Mouse (Mus musculus) urinary bladder, postnatal 36 days (tissue): ENCODE data around the gene Dirc2.
A peak's percentile ranks its signal among the peaks of the same experiment; 100 is the strongest.

Experiments used
- DNase-seq, 2 experiments: peaks; one replicate each; pipeline ENCODE4 v3.0.0; 2022; ENCODE audit warnings: low spot score in 2 of 2, mixed read lengths in 1 of 2

Dirc2 gene

DNA sequence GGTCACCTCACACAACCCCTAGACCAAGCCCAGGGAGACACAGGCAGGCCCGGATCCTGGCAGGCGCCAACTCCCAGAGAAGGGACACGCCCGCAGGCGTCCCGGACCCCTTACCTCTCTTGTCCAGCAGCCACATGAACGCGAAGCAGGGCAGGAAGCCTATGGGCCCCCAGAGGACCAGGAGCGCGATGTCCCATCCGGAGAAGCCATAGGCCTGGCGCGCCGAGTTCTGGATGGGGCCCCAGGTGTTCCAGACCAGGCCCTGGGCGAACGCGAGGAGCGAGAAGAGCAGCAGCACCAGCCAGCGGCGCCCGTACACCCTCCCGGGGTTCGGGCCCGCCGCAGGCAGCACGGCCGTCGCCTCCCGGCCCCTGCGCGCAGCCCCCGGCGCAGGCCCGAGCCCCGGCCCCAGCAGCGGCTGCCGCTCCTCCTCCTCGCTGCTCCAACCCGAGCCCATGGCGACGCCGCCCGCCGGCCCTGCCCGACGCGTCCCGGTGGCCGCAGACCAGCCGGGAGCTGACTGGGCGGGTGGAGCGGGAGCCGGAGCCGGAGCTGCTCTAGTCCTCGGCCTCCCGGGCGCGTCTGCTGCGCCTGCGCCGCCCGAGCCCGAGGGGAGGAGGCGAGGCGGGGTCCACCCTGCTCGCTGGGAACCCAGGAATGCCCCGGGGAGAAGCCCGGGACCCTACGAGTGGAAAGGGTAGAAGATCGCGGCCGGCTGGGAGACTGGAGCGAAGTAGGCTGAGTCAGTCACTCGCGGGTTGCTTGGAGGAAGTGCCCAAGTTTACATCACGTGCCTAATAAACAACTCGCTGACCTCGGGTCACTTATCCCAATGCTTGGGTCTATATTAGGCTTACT is at the start of gene Dirc2:
TSS of gene Dirc2 (minus strand) at position 572 of the 858 bp plus-strand sequence.
- DNase-seq: peak; percentile 72 to 76

DNA sequence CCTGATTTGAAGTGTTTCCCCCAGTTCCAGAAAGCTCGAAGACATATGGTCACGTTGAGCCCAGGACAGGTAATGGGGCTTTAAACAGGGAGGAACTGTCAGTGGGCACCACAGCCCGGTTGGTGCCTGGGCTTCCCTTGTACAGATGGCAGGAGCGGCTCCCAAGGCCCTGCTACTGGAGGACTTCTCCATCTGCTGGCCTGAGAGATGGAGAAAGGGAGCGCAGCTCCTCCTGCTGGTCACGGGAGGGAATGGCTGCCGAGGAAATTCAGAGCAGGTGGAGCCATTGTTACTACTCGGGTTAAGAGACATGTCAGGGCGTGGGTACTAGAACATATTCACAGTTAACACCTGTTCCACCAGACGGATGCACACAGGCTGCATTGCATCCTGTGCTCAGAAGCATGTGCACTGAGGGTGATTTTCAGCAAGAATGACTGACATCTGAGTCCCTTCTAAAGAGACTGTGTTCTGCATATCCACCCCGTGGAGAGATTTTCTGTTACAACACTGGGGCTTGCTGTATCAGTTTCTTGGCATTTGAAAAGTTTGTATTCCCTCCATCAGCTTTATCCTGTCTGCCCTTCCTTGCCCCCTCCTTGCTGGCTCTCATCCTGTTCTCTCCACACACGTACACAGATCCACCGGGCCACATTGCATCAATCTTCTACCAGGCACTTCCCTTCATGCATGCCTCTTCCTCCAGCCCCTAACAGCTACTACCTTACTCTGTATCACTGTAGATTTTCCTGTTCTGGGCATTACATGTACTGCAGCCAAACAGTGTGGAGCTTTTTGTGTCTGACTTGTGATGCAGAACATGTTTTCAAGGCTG is 48.3 kb upstream of the Dirc2 start:
- peak; percentile 75 to 85 for DNase-seq

DNA sequence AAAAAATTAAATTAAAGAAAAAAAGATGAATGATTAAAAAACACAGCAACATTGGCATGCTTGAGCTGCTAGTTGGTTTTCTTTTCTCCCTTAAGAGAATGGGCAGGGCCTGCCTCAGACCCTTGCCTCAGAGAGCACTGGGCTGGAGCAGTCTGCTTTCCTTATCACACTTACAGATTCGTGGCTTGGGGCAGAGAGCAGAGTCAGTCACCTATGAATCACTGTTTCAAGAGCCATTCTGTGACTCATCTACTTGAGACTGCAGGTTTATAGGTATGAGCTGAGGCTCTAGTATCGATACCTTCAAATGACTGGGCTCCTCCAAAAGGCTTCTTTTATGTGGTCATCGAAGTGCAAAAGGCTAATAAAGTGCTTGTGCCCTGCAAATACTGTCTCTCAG is 44.0 kb upstream of the Dirc2 start:
- DNase-seq: no peak

DNA sequence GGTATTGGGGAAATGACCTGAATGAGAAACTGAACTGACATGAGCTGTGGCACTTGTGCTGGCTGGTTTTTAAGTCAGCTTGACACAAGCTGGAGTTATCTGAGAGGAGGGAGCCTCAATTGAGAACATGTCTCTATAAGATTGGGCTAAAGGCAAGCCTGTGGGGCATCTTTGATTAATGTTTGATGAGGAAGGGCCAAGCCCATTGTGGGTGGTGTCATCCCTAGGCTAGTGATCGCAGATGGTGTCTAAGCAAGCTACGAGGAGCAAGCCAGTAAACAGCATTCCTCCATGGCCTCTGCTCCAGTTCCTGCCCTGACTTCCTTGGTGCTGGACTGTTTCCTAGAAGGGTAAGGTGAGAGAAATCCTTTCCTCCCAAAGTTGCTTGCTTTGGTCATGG is 39.7 kb upstream of the Dirc2 start:
- DNase-seq: no peak

DNA sequence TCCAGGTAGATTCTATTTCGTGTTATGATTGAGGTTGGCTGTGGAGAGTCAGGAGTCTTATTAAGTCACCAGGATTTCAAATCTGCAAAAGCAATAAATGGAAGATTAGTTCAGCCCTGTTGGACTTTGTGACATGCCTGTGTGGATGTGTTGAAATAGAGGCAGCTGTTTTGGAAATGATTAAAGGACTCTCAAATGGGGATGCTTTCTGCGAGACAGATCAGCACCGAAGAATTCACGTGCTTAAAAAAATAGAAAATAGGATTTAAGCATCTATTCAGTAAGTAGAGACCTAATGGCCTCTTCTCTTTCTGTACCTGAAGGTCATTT is 38.5 kb upstream of the Dirc2 start:
- no peak for DNase-seq

DNA sequence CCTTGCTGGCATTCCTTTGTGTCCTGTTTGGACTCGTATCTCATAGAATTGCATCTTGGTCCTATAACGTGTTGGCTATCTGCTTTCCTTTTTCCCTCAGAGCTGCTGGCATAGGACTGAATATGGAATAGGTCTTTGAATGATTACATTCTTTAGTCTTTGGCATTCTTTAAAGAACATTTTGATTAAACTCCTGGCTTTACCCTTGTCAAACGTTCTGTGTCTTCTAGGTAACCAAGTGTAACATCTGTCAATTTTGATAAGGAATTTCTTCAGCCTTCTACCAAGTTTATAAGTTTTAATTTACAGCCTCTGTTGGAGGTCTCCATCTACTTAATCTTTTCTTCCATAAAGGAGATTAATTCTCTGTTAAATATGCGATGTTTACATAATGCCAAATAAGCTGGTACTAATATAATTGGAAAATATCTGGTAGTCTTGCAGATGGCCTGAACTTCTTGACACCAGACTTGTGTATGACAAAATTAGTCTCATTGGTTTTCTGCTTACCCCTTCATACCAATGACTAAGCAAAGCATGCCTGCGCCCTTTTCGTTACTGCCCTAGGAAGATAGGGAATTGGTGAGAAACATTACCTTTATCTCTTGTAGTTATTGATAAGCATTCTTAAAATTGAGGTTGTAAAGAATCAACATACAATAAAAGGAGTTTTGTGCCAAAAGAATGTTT is 38.0 kb upstream of the Dirc2 start:
- DNase-seq: no peak

DNA sequence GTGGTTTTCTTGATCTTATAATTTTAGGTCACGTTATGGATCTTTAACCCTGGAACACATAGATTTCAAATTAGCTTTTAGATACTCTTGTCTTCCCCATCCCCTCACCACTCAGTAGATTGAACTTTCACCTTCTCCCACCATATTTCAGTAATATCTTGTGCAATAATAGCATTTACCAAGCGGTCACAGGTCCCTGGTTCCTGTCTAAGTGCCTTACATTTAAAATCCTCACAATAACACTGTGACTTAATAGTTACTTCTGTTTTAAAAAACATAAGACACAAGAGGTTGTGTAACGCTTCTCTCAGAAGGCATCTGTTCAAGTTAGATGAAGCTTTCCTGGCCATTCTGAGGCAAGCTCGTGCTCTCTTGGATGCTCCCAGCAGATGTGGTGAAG is 34.6 kb upstream of the Dirc2 start:
- no peak for DNase-seq

DNA sequence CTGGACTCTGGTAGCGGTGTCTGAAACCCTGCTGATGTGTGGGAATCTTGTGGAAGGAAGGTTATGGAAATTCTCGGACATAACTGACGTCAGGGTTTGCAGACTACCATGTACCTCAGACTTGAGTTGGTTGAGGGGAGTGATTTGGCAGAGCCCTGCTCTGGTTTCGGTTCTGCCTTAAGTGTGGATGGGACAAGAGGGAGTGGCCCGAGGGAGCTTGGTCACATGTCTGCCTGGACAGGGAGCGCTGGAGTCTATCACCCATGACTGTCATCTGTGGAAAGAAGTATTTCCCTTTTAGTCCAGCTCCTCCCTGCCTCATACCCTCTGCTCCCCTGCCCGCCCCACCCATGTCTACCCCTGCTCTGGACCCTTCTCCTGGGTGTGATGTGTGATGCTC is 33.0 kb upstream of the Dirc2 start:
- no peak for DNase-seq

DNA sequence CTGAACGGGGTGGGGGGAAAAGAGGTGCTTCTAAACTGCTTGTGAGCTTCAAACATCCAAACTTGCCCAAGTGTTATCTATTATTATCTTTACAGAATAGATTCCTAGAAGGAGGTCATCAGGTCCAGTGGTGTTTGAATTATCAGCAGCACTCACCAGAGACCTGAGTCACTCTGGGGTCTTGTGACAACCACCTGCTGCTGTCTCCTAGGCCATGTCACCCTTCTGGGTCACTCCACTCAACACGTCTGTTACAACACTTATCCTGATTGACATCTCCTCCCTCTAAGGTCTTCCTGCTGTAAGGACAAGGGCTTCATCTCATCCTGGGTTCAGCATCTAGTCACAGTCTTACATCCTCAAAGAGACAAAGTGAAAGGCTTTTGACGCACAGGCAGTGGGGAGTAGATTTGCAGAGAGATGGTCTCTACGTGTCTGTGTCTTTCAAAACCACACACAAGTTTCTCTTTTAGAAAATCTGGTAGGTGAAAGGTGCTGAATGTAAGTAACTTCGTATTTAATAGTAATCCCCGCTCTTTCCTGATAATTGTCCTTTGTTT is 22.9 kb upstream of the Dirc2 start:
- DNase-seq: no peak

DNA sequence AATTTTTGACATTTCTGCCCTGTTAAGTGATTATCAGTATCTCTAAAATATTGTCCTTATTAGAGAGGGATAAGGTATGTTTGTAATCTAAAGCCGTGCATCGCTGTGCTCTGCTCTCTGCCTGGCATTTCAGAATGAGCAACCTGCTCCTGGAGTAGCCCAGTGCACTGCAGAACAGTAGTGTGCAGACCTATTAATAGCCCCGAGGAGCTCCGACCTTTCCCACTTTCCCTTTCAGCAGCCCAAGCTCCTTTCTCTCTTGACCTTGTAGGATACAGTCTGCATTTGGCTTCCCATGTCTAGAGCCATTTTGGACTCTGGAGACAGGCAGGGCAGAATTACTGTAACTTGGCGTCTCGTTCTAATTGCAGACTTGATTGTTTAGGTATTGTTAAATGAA is 19.2 kb upstream of the Dirc2 start:
- DNase-seq: no peak

DNA sequence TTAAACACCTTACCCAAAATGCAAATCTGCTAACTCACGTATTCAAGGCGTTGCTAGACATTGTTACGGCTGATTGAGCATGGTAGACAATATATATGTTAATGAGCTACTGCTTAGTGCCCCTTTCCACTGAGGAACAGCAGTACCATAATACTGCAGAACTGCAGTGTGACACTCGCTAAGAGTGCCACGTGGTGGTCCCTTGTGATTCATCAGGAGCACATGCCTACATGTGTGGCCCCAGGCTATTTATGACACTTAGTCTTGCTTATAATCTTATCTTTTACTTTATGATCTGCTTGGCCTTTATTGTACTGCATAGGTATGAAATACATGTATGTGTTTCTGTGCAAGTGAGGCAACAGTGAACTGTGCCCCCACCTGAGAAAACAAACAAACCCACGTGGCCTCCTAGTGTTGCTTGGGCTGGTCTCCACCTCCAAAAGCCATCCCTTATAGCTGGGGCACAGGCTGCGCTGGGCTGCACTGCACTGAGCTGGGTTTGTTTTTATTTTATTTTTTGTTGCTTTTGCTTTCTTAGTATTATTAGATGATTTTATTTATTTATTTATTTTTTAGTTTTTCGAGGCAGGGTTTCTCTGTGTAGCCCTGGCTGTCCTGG is 18.5 kb upstream of the Dirc2 start:
- no peak for DNase-seq

DNA sequence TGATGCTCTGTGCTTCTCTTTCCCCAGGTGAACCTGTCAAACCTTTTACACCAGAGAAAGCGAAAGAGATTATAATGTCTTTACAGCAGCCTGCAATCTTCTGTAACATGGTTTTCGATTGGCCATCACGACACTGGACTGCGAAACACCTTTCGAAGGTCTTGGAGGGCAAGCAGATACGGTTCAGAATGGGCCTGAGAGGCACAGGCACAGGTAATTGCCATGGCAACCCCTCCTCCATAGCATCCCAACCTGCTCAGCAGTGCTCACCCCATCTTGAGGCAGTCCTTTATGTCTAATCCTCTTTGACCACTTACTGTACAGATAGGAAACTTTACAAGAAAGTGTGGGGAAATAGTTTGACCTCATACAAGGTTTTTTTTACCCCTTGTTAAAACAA is 18.0 kb upstream of the Dirc2 start:
- no peak for DNase-seq

DNA sequence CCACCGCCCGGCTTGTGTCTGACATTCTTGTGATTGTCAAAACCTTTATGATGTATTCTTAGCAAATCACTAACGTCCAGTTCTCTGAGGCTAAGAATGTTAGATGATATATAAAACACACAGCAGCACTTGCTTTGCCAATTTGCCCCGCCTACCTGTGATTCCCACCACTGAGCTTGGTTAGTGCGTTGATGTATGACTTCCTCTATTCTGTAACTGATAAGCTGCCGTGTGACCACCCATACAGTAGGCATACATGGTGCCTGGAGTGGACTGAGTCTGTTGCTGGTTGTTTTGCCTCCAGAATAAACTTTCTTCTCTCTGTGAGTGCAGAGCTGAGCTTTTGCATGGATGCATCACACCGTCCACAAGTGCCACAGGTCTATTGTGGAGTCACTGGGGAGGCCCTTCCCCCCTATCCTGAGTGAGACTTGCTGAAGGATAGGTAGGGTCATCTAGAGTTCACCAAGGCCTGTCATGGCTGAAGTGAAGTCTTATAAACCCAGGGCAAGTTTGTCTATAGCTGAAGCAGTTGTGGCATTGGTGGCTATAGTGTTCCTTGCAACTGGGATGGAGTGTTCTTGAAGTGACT is 15.1 kb upstream of the Dirc2 start:
- no peak for DNase-seq

DNA sequence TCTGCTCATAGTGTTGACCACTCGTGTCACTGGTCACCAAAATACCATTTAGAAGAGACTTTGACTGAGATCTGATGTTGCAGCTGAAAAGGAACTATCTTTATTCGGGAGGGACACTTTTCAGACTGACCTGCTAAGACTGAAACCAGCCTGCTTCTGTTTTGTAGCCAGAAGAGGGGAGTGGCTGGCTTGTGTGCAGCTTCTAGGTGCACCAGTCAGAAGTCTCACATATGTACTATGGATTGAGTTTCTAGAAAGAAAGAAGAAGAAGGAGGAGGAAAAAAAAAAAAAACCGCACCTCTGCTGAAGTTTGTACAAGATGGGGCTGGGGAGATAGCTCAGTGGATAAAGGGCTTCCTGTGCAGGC is 14.0 kb upstream of the Dirc2 start:
- no peak for DNase-seq

DNA sequence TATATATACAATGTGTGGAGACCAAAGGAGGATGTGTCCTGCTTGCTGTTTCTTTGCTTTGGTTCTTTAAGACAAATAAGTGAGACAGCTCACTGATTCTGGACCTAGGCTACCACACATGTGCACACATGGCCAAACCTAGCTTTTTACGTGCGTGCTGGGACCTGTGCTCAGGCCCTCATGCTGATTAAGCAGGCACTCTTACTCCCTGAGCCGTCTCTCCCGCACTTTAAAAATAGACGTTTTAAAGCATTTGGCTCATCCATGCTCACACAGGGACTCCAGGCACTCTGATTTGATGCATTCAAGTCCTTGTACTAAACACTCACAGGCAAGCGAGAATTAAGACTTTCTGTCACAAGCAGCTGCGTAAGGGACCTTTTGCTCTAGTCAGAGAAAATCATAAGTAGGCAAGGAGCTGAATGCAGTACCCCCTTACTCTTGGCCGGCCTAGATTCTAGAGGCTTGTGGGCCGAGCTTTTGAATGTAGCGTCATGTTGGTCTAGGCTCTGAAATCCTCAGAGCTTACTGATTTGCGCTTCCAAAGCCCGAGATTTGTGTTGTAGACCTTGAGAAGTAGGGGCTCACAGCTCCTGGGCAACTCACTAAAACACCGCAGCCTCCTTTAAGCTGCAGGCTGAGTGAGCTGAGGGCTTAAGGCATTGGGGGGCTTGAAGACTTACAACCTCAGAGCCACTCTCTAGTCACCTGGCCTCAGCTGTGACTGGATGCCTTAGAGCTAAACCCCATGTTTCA is 13.5 kb upstream of the Dirc2 start:
- no peak for DNase-seq

DNA sequence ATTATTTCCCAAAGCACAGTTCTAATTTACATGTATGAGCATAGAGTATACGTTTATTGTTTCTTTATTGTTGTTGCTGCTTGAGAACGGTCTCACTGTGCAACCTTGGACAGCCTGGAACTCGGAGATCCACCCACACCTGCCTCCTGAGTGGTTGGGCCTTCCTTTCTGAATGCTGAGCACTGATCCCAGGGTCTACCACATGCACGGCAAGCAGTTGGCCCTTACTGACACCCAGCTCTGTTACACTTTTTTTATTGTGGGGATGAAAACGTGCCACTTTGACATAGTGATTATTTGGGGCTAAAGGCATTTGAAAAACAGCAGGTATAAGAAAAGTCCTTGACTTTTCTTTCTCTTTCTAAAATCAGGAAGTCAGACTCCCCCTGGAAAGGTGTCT is 12.5 kb upstream of the Dirc2 start:
- no peak for DNase-seq

DNA sequence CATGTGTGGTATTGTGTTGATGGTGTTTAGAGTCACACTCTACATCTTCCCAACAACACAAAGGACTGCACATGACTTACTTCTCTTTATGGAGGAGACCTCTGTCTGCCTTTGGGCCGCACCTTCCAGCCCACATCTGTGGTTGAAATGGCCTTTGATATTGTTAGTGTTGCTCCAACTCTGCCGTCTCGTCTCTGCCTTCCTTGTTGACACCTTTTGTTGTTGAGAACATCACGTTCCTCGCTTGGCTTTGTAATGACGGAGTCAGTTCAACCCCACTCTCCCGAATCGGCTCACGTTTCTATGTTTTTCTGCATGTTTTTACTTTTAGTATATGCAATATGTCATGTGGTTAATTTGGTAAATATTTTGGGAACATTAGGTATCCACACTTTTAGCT is 11.9 kb upstream of the Dirc2 start:
- DNase-seq: no peak

DNA sequence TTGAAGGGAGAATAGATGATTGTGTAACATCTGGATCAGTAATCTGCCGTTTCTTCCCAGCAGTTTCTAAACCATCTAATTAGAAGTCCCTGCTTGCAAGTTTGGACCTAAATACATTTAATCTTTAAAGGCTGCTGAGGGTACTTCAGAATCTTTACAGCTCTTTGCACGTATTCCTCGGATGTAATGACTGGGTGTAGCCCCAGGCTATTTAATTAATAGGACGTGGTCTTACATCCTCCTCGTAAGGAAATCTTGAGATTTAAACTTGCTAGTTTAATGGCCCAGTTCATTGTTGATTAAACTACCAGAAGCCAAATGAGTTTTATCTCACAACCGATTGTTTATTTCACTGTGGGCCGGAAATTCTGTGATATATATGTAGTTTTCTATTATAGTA is 10.5 kb upstream of the Dirc2 start:
- no peak for DNase-seq

DNA sequence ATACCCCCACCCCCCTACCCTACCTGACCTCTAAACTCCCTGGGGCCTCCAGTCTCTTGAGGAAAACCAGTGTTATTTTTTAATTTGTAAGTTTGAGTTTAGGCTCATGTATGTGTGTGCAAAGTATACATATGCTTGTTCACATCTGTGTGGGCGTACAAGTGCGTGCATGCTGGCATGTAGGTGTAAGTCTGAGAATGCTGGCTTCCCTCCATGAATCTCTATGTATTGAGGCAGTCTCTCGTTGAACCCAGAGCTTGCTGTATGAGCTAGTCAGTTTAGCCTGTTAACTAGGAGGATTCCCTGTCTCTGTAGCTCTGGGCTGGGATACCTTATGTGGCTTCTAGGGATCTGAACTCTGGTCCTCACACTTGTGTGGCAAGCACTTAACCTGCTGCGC is 8.6 kb upstream of the Dirc2 start:
- DNase-seq: no peak

DNA sequence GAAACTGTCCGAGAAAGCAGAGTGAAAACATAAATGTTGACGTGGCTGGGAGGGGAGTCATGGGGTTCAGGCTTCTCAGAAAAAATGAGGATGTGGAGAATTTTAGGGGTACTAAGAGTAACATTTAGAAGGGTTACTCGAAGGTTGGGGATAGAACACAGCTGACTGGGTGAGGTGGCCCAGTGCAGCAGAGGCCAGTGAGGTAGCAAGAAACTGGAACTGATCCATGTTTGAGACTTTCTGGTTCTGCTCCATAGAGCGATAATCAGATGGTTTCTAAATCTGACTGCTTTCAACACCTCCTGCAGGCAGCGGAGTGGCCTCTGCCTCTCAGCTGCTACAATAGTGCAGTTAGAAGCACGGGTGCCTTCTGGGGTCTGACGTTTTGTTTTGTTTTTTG is 7.6 kb upstream of the Dirc2 start:
- no peak for DNase-seq

DNA sequence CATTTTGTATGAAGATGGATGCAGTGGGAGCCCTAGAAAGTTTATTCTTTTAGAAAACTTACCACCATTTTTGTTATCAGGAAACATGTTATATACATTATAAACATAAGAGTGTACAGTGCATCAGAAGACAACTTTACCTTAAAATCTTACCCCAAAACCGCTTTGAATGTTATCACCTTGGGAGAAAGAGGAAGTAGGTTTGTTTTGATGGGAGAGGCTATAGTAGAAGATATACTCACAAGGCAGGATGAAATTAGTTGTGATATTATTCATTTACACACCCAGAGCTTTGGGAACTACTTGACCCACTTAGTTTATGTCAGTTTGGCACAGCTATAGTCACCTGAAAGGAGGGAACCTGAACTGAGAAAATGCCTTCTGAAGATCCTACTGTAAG is 6.7 kb upstream of the Dirc2 start:
- no peak for DNase-seq
